In genomic region chr3:69125461-69125860, GRCm38 (mm10) we compare ENCODE assay signal across 7 mouse cellular contexts. TPM values are rescaled to one million over a fixed set of nuclear protein-coding genes. Genes with fewer than 3 reads are reported as not detected.
DNase-seq lines count a peak whose midpoint lies in the region; ATAC-seq and TF ChIP-seq lines count a peak whose summit lies in the region.

No protein-coding gene starts in this region.

- 0 out of 2 replicates have a peak overlapping the region, but pooled peaks have one; percentile 95 for H3K27ac ChIP-seq in lung, embryonic 14.5 days (ENCODE audit: low read depth)
- H3K27ac ChIP-seq in forebrain, embryonic 10.5 days: peak overlapping the region; percentile 97
- H3K27ac ChIP-seq in limb, embryonic 12.5 days: no peak overlapping the region
- H3K27ac ChIP-seq in olfactory bulb, adult 2 months (ENCODE audit: insufficient read depth, low read depth, low read length): 0 out of 2 replicates have a peak overlapping the region, but pooled peaks have one; percentile 65

- TF ChIP-seq CTCF in lung, embryonic 14.5 days (IDR thresholded peaks at IDR 0.05; ENCODE audit: low read depth): no peak
- TF ChIP-seq CTCF in lung, adult 2 months (IDR thresholded peaks at IDR 0.05; ENCODE audit: insufficient read depth, low read length): no peak
- no peak for TF ChIP-seq CTCF in olfactory bulb, adult 2 months (IDR thresholded peaks at IDR 0.05; ENCODE audit: insufficient read depth, low read depth, low read length)

- ATAC-seq in lung, embryonic 14.5 days (ENCODE audit: insufficient read depth): no peak
- ATAC-seq in limb, embryonic 12.5 days (ENCODE audit: insufficient number of reproducible peaks, insufficient read depth, low FRiP score, low TSS enrichment, low read depth): no peak

- peak overlapping the region; percentile 80 for H3K4me2 ChIP-seq in lung, embryonic 14.5 days
- H3K4me2 ChIP-seq in limb, embryonic 12.5 days: peak overlapping the region; percentile 76

- peaks cover 7% of the 10 kb centered on the region; the same call in 1 of the 2 replicates for H3K4me1 ChIP-seq in lung, embryonic 14.5 days (ENCODE audit: insufficient read depth)
- H3K4me1 ChIP-seq in lung, adult 2 months (ENCODE audit: control insufficient read depth, insufficient read depth, low read length): peaks cover 3% of the 10 kb centered on the region
- peaks cover 25% of the 10 kb centered on the region for H3K4me1 ChIP-seq in forebrain, embryonic 10.5 days
- peaks cover 11% of the 10 kb centered on the region; the same call in 1 of the 2 replicates for H3K4me1 ChIP-seq in limb, embryonic 12.5 days (replicated peaks)
- H3K4me1 ChIP-seq in olfactory bulb, adult 2 months (ENCODE audit: control insufficient read depth, insufficient read depth, low read length): no peaks in the 10 kb centered on the region

- H3K9ac ChIP-seq in lung, embryonic 14.5 days: peak overlapping the region; percentile 93
- peak overlapping the region; percentile 96; the same call in 1 of the 2 replicates for H3K9ac ChIP-seq in limb, embryonic 12.5 days (replicated peaks)

- TF ChIP-seq POLR2A in lung, adult 2 months (IDR thresholded peaks at IDR 0.05; ENCODE audit: borderline replicate concordance, extremely low read depth, low read depth, low read length): no peak
- no peak for TF ChIP-seq POLR2A in olfactory bulb, adult 2 months (IDR thresholded peaks at IDR 0.05; ENCODE audit: insufficient read depth, low read depth, low read length)

- no peaks in the 10 kb centered on the region for H3K36me3 ChIP-seq in lung, embryonic 14.5 days (ENCODE audit: insufficient read depth)
- H3K36me3 ChIP-seq in forebrain, embryonic 10.5 days (replicated peaks): no peaks in the 10 kb centered on the region
- H3K36me3 ChIP-seq in limb, embryonic 12.5 days: peaks cover 4% of the 10 kb centered on the region; the same call in 1 of the 2 replicates

- H3K4me3 ChIP-seq in lung, embryonic 14.5 days (ENCODE audit: low read depth, low read length): peak overlapping the region; percentile 94
- no peak overlapping the region for H3K4me3 ChIP-seq in lung, adult 2 months (replicated peaks; ENCODE audit: extremely low read depth, low read depth, low read length)
- peak overlapping the region; percentile 95 for H3K4me3 ChIP-seq in forebrain, embryonic 10.5 days
- peak overlapping the region; percentile 96 for H3K4me3 ChIP-seq in limb, embryonic 12.5 days (replicated peaks)
- no peak overlapping the region for H3K4me3 ChIP-seq in olfactory bulb, adult 2 months (ENCODE audit: insufficient read depth, low read depth, low read length)

- no peaks in the 10 kb centered on the region for H3K9me3 ChIP-seq in lung, embryonic 14.5 days (ENCODE audit: low read depth, low read length)
- no peaks in the 10 kb centered on the region for H3K9me3 ChIP-seq in forebrain, embryonic 10.5 days
- no peaks in the 10 kb centered on the region for H3K9me3 ChIP-seq in limb, embryonic 12.5 days

- no peak for DNase-seq in lung, embryonic 14.5 days
- no peak for DNase-seq in lung, adult 2 months
- no peak for DNase-seq in forebrain, embryonic 10.5 days (ENCODE audit: extremely low spot score, low spot score)
- no peak for DNase-seq in spleen, adult 18-20 months
- DNase-seq in frontal cortex, adult 2 months (ENCODE audit: extremely low spot score in 1 of 2, low spot score in 1 of 2): no peak

- H3K27me3 ChIP-seq in lung, embryonic 14.5 days (ENCODE audit: insufficient read depth, low read length): no peaks in the 10 kb centered on the region
- H3K27me3 ChIP-seq in forebrain, embryonic 10.5 days (ENCODE audit: poor library complexity, severe bottlenecking): peaks cover 6% of the 10 kb centered on the region; the same call in 1 of the 2 replicates
- no peaks in the 10 kb centered on the region for H3K27me3 ChIP-seq in limb, embryonic 12.5 days

- 14% methylated on average over 4 of the region's 4 CpGs for WGBS in lung, embryonic 14.5 days
- WGBS in lung, adult 2 months: 6% methylated on average over 4 of the region's 4 CpGs
- WGBS in forebrain, embryonic 10.5 days: 30% methylated on average over 4 of the region's 4 CpGs
- WGBS in limb, embryonic 12.5 days: 29% methylated on average over 4 of the region's 4 CpGs
- WGBS in olfactory bulb, adult 2 months: 1% methylated on average over 4 of the region's 4 CpGs

RNA-seq across cellular contexts. Expression of gene Kpna4, which starts 1.5 kb away (rescaled TPM):
- polyA plus RNA-seq in lung, embryonic 14.5 days (2014; fragmentation: Nextera tagmentation; extraction: Ambion mirVana): 41.2 and 43.3 TPM in 2 replicates
- 10.1 and 13.1 TPM in 2 replicates for polyA plus RNA-seq in lung, adult 2 months (2012; rRNA removed)
- polyA plus RNA-seq in forebrain, embryonic 10.5 days (2016; fragmentation: Nextera tagmentation; extraction: Ambion mirVana): 37.0 and 39.8 TPM in 2 replicates
- 42.1 and 42.5 TPM in 2 replicates for polyA plus RNA-seq in limb, embryonic 12.5 days (2016; fragmentation: Nextera tagmentation; extraction: Ambion mirVana)
- 81.6 and 88.5 TPM in 2 replicates for polyA plus RNA-seq in olfactory bulb, adult 2 months (2012; ENCODE audit: insufficient read depth, insufficient read length, low replicate concordance, missing spikeins)
- 35.9 and 40.6 TPM in 2 replicates for polyA plus RNA-seq in frontal cortex, adult 2 months (2012; rRNA removed)

Comparison
In these comparisons a context has a peak if more than half of its experiments do, and no peak if none do; other contexts are left out.
1. H3K4me3 ChIP-seq: peak in lung, embryonic 14.5 days (single experiment), forebrain, embryonic 10.5 days (single experiment) and limb, embryonic 12.5 days (single experiment); none in lung, adult 2 months (single experiment) and olfactory bulb, adult 2 months (single experiment).